Comparison of ENCODE assay signal across 18 mouse cellular contexts in genomic region chr2:105715409-105716115, GRCm38 (mm10). TPM values are rescaled to one million over a fixed set of nuclear protein-coding genes. Genes with fewer than 3 reads are reported as not detected.
DNase-seq lines count a peak whose midpoint lies in the region; ATAC-seq and TF ChIP-seq lines count a peak whose summit lies in the region.
"Had no signal": no experiment of that assay in that cellular context is flagged by ENCODE, and none has a peak within 500 bp of the region (broad histone marks: within the 10 kb centered on the region; RNA-seq: fewer than 3 reads in every experiment).

No protein-coding gene starts in this region.

- TF ChIP-seq EP300 in liver, postnatal 0 days (IDR thresholded peaks at IDR 0.05; ENCODE audit: low read depth), result no peak

- peak overlapping the region; percentile 79 for H3K27ac ChIP-seq in layer of hippocampus, adult 2 months
- H3K27ac ChIP-seq in forebrain, embryonic 13.5 days, result no peak overlapping the region
- H3K27ac ChIP-seq in limb, embryonic 13.5 days, result peak overlapping the region; percentile 53
- H3K27ac ChIP-seq in neural tube, embryonic 14.5 days (ENCODE audit: low read depth, low read length), result peak overlapping the region; percentile 60
- H3K27ac ChIP-seq in liver, postnatal 0 days (ENCODE audit: low read depth), result no peak overlapping the region
- H3K27ac ChIP-seq: lung, embryonic 15.5 days had no signal

- H3K4me2 ChIP-seq in forebrain, embryonic 13.5 days, result no peak overlapping the region
- peak overlapping the region; percentile 30 for H3K4me2 ChIP-seq in limb, embryonic 13.5 days (replicated peaks)
- no peak overlapping the region for H3K4me2 ChIP-seq in neural tube, embryonic 14.5 days (ENCODE audit: low read depth, low read length)
- H3K4me2 ChIP-seq in liver, postnatal 0 days (ENCODE audit: low read depth, low read length), result no peak overlapping the region
- H3K4me2 ChIP-seq: heart, embryonic 12.5 days; lung, embryonic 15.5 days had no signal

- H3K4me1 ChIP-seq in forebrain, embryonic 13.5 days, result peaks cover 45% of the 10 kb centered on the region
- H3K4me1 ChIP-seq in limb, embryonic 13.5 days, result peaks cover 36% of the 10 kb centered on the region
- 0 out of 2 replicates have a peak, but pooled peaks cover 3% of the 10 kb centered on the region for H3K4me1 ChIP-seq in neural tube, embryonic 14.5 days (ENCODE audit: control insufficient read depth, insufficient read depth, low read length)
- H3K4me1 ChIP-seq in liver, postnatal 0 days (ENCODE audit: insufficient read depth), result no peaks in the 10 kb centered on the region
- H3K4me1 ChIP-seq: heart, embryonic 12.5 days; lung, embryonic 15.5 days had no signal

- peaks cover 13% of the 10 kb centered on the region for H3K27me3 ChIP-seq in forebrain, embryonic 13.5 days
- no peaks in the 10 kb centered on the region for H3K27me3 ChIP-seq in limb, embryonic 13.5 days
- H3K27me3 ChIP-seq in neural tube, embryonic 14.5 days (ENCODE audit: control insufficient read depth, insufficient read depth, low read length), result no peaks in the 10 kb centered on the region
- no peaks in the 10 kb centered on the region for H3K27me3 ChIP-seq in liver, postnatal 0 days (ENCODE audit: insufficient read depth, low read length)
- H3K27me3 ChIP-seq: lung, embryonic 15.5 days had no signal

- H3K36me3 ChIP-seq in forebrain, embryonic 13.5 days (ENCODE audit: poor library complexity, severe bottlenecking), result no peaks in the 10 kb centered on the region
- H3K36me3 ChIP-seq in limb, embryonic 13.5 days, result no peaks in the 10 kb centered on the region
- H3K36me3 ChIP-seq in neural tube, embryonic 14.5 days (ENCODE audit: control insufficient read depth, insufficient read depth, low read length), result no peaks in the 10 kb centered on the region
- no peaks in the 10 kb centered on the region for H3K36me3 ChIP-seq in liver, postnatal 0 days (replicated peaks; ENCODE audit: insufficient read depth, low read length)
- H3K36me3 ChIP-seq: heart, embryonic 12.5 days; lung, embryonic 15.5 days had no signal

- peak; percentile 35; the same call in 1 of the 2 replicates for ATAC-seq in forebrain, embryonic 13.5 days
- peak; percentile 70 for ATAC-seq in limb, embryonic 13.5 days (ENCODE audit: low FRiP score, low read depth)
- ATAC-seq in neural tube, embryonic 14.5 days (ENCODE audit: low read depth), result peak; percentile 80
- ATAC-seq in liver, postnatal 0 days, result no peak

- peak in 1 of 2 experiments; percentile 11 for DNase-seq in layer of hippocampus, adult 2 months (ENCODE audit: low spot score in 2 of 2)
- DNase-seq in layer of hippocampus, postnatal 10 days (ENCODE audit: low spot score in 2 of 2), result no peak
- no peak for DNase-seq in adrenal gland, adult 2 months
- no peak for DNase-seq in liver, postnatal 0 days
- DNase-seq: adrenal gland, postnatal 10 days; cerebellum, adult 8-10 months; gastrocnemius, postnatal 25 days; heart, postnatal 36 days; kidney, adult 18-20 months; kidney, postnatal 25 days; right cerebral cortex, postnatal 25 days had no signal

- no peak for TF ChIP-seq CTCF in layer of hippocampus, adult 2 months (conservative IDR thresholded peaks at IDR 0.05)
- no peak for TF ChIP-seq CTCF in liver, postnatal 0 days (IDR thresholded peaks at IDR 0.05; ENCODE audit: low read depth)

- no peak overlapping the region for H3K4me3 ChIP-seq in layer of hippocampus, adult 2 months
- no peak overlapping the region for H3K4me3 ChIP-seq in forebrain, embryonic 13.5 days
- H3K4me3 ChIP-seq in limb, embryonic 13.5 days, result no peak overlapping the region
- H3K4me3 ChIP-seq in neural tube, embryonic 14.5 days (ENCODE audit: low read depth, low read length), result no peak overlapping the region
- no peak overlapping the region for H3K4me3 ChIP-seq in liver, postnatal 0 days (ENCODE audit: low read depth, low read length)
- H3K4me3 ChIP-seq: heart, embryonic 12.5 days; lung, embryonic 15.5 days had no signal

- 40% methylated on average over 8 of the region's 8 CpGs for WGBS in forebrain, embryonic 13.5 days
- WGBS in limb, embryonic 13.5 days, result 40% methylated on average over 8 of the region's 8 CpGs
- 23% methylated on average over 8 of the region's 8 CpGs for WGBS in neural tube, embryonic 14.5 days
- 87% methylated on average over 8 of the region's 8 CpGs for WGBS in liver, postnatal 0 days (ENCODE audit: insufficient replicate concordance)

- H3K9me3 ChIP-seq in forebrain, embryonic 13.5 days (replicated peaks), result no peaks in the 10 kb centered on the region
- no peaks in the 10 kb centered on the region for H3K9me3 ChIP-seq in limb, embryonic 13.5 days
- no peaks in the 10 kb centered on the region for H3K9me3 ChIP-seq in neural tube, embryonic 14.5 days (ENCODE audit: control insufficient read depth, low read length)
- H3K9me3 ChIP-seq in liver, postnatal 0 days (ENCODE audit: low read length), result no peaks in the 10 kb centered on the region
- H3K9me3 ChIP-seq: heart, embryonic 12.5 days; lung, embryonic 15.5 days had no signal

- H3K9ac ChIP-seq in forebrain, embryonic 13.5 days, result no peak overlapping the region
- no peak overlapping the region for H3K9ac ChIP-seq in limb, embryonic 13.5 days
- no peak overlapping the region for H3K9ac ChIP-seq in neural tube, embryonic 14.5 days (replicated peaks; ENCODE audit: low read depth, low read length)
- H3K9ac ChIP-seq in liver, postnatal 0 days (replicated peaks), result no peak overlapping the region
- H3K9ac ChIP-seq: heart, embryonic 12.5 days; lung, embryonic 15.5 days had no signal

RNA-seq across cellular contexts. Expression of gene Pax6, which starts 46.9 kb away (rescaled TPM):
- 10 to 100 TPM; 10.5 to 13.5 TPM for total RNA-seq in layer of hippocampus, adult 2 months (2021)
- 10 to 100 TPM; 11.8 to 13.5 TPM for total RNA-seq in layer of hippocampus, postnatal 10 days (2021)
- 87.1 and 92.7 TPM in 2 replicates for polyA plus RNA-seq in forebrain, embryonic 13.5 days (2015; fragmentation: Nextera tagmentation; extraction: Ambion mirVana)
- polyA plus RNA-seq in limb, embryonic 13.5 days (2015; fragmentation: Nextera tagmentation; extraction: Ambion mirVana), result 0.39 and 0.55 TPM in 2 replicates
- 13.3 and 13.5 TPM in 2 replicates for polyA plus RNA-seq in neural tube, embryonic 14.5 days (2014; fragmentation: Nextera tagmentation; extraction: Ambion mirVana)
- total RNA-seq in adrenal gland, adult 2 months (2021), result not detected
- not detected in 2 replicates for polyA plus RNA-seq in adrenal gland, adult 2 months (2012; rRNA removed)
- polyA plus RNA-seq in liver, postnatal 0 days (2015; fragmentation: Nextera tagmentation; extraction: Ambion mirVana), result not detected in 2 replicates
- total RNA-seq: gastrocnemius, postnatal 25 days; heart, postnatal 36 days; liver, adult 2 months; megakaryocyte progenitor cell, adult 5-6 weeks had no signal
- polyA plus RNA-seq: liver, adult 2 months; lung, embryonic 15.5 days had no signal

Comparison
In these comparisons a context has a peak if more than half of its experiments do, and no peak if none do; other contexts are left out.
1. H3K27ac ChIP-seq: peak in layer of hippocampus, adult 2 months (single experiment), limb, embryonic 13.5 days (single experiment) and neural tube, embryonic 14.5 days (single experiment); none in forebrain, embryonic 13.5 days (single experiment) and liver, postnatal 0 days (single experiment).